Mouse (Mus musculus): ENCODE measurements around the gene Gtpbp1.
"Not testable (repeated sequence)": the region's sequence is repeated elsewhere in the genome, so short reads cannot be mapped to it uniquely, and the experiment has no call there.

Gtpbp1 gene

GRCm38 (mm10) chr15:79690426-79691022 is at the start of gene Gtpbp1:
TSS of gene Gtpbp1 (plus strand) at chr15:79690845.
- peak; percentile 100 for DNase-seq (ENCODE audit: low read depth, low spot score)

- no peak for DNase-seq (ENCODE audit: low read depth, low spot score)
These were observed 49.4 kb upstream of the Gtpbp1 start for GRCm38 (mm10) chr15:79641135-79641817.

- no peak for DNase-seq (ENCODE audit: low read depth, low spot score)
These were observed 45.2 kb upstream of the Gtpbp1 start for GRCm38 (mm10) chr15:79645483-79645882.

GRCm38 (mm10) chr15:79648130-79648529 is 42.5 kb upstream of the Gtpbp1 start:
- DNase-seq (ENCODE audit: low read depth, low spot score) = no peak

GRCm38 (mm10) chr15:79650569-79650968 is 40.1 kb upstream of the Gtpbp1 start:
- DNase-seq (ENCODE audit: low read depth, low spot score) = no peak

- DNase-seq (ENCODE audit: low read depth, low spot score) = no peak
These were observed 39.2 kb upstream of the Gtpbp1 start for GRCm38 (mm10) chr15:79651481-79651880.

GRCm38 (mm10) chr15:79656451-79656850 is 34.2 kb upstream of the Gtpbp1 start:
- no peak for DNase-seq (ENCODE audit: low read depth, low spot score)

- peak; percentile 65 for DNase-seq (ENCODE audit: low read depth, low spot score)
These were observed 32.7 kb upstream of the Gtpbp1 start for GRCm38 (mm10) chr15:79657837-79658530.

GRCm38 (mm10) chr15:79658531-79659375 is 31.9 kb upstream of the Gtpbp1 start, which contains the start of the genes Fam227a and Cby1:
TSS of gene Fam227a (minus strand) at chr15:79658956.
TSS of gene Cby1 (plus strand) at chr15:79659199.
- DNase-seq (ENCODE audit: low read depth, low spot score) = peak; percentile 89

GRCm38 (mm10) chr15:79661852-79662251 is 28.8 kb upstream of the Gtpbp1 start:
- DNase-seq (ENCODE audit: low read depth, low spot score) = no peak

- no peak for DNase-seq (ENCODE audit: low read depth, low spot score)
These were observed 26.0 kb upstream of the Gtpbp1 start for GRCm38 (mm10) chr15:79664666-79665065.

GRCm38 (mm10) chr15:79669195-79669594 is 21.4 kb upstream of the Gtpbp1 start:
- no peak for DNase-seq (ENCODE audit: low read depth, low spot score)

- peak; percentile 84 for DNase-seq (ENCODE audit: low read depth, low spot score)
These were observed 20.2 kb upstream of the Gtpbp1 start, which contains the start of gene Tomm22 for GRCm38 (mm10) chr15:79670249-79670971. TSS of gene Tomm22 (plus strand) at chr15:79670861.

- DNase-seq (ENCODE audit: low read depth, low spot score) = no peak
These were observed 19.7 kb upstream of the Gtpbp1 start for GRCm38 (mm10) chr15:79670972-79671299.

- not testable (repeated sequence) for DNase-seq (ENCODE audit: low read depth, low spot score)
These were observed 18.8 kb upstream of the Gtpbp1 start for GRCm38 (mm10) chr15:79671828-79672348.

GRCm38 (mm10) chr15:79677936-79678335 is 12.7 kb upstream of the Gtpbp1 start:
- DNase-seq (ENCODE audit: low read depth, low spot score) = no peak

GRCm38 (mm10) chr15:79681973-79682372 is 8.7 kb upstream of the Gtpbp1 start:
- DNase-seq (ENCODE audit: low read depth, low spot score) = no peak

- DNase-seq (ENCODE audit: low read depth, low spot score) = no peak
These were observed 7.5 kb upstream of the Gtpbp1 start for GRCm38 (mm10) chr15:79683146-79683545.

GRCm38 (mm10) chr15:79683707-79684465 is 6.8 kb upstream of the Gtpbp1 start:
- no peak for DNase-seq (ENCODE audit: low read depth, low spot score)

GRCm38 (mm10) chr15:79684616-79685015 is 6.0 kb upstream of the Gtpbp1 start:
- no peak for DNase-seq (ENCODE audit: low read depth, low spot score)

Data from skeletal muscle tissue, adult 2 months (tissue).